Mouse (Mus musculus) ES-CJ7 (cell line): ENCODE measurements around the gene St6galnac4.

Experiments used
- DNase-seq: peaks from one replicate; pipeline ENCODE4 v3.0.0; 2011; ENCODE audit warnings: low read depth, low spot score

Gene St6galnac4

GRCm38 (mm10) chr2:32570698-32571494, 16.0 kb upstream of the St6galnac4 start, which contains the start of gene Dpm2:
Gene Dpm2 (plus strand): TSS chr2:32570858.
- DNase-seq: peak; percentile 95

GRCm38 (mm10) chr2:32572196-32572595, 14.7 kb upstream of the St6galnac4 start:
- no peak for DNase-seq

GRCm38 (mm10) chr2:32574497-32574896, 12.4 kb upstream of the St6galnac4 start, which contains the start of gene Pip5kl1:
Gene Pip5kl1 (plus strand): TSS chr2:32574797.
- no peak for DNase-seq

DNA sequence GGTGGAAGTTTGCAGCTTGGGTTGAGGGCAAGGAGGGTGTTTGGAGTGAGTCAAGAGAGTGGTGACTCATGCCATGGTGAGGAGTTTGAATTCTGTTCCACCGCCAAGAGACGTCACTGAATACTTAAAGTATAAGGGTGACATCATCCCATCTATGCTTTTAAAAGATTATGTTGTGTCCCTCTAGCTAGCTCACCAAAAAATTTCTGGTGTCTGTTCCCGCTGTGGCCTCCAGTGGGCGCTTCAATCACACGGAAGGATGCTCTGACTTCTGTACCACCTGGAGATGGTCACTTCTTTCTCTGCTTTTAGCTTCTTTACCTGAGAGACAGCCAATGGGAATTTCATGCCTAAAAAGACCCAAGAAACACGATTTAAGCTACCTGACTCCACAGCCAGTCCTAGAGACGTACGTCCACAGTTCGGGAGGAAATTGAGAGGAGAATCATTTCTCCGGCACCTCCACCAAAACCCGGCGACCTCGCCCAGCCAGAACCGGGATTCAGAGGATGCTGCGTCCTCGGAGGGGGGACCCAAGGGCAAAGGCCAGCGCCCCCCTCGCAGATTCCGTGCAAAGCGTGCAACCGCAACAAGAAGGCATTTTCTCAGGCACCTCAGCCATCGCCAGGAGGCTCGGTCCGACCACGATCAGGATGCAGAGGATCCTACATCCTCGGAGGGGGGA, 11.9 kb upstream of the St6galnac4 start:
- peak; percentile 64 for DNase-seq

GRCm38 (mm10) chr2:32575586-32576160, 11.2 kb upstream of the St6galnac4 start, which contains the start of gene 9430097D07Rik:
Gene 9430097D07Rik (minus strand): TSS chr2:32575684.
- peak; percentile 79 for DNase-seq

DNA sequence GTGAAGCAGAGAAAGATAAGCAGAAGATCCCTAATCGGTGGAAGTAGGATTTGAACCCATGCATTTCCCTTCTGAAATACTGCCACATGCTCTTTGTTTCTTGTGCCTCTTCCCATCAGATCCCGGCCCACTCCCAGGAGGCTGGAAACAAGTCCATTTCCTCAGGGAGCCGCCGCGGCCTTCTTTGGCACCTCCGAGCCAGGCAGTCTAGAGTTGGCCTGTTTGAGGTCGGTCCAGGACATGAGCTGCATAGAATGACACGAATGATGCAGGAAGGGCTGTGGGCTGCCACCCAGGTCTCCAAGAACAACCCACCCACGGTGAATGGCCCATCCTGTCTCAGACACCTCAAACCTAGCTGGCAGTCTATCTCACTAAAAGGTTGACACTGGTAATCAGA, 10.4 kb upstream of the St6galnac4 start:
- DNase-seq: no peak

- DNase-seq: no peak
Measured at GRCm38 (mm10) chr2:32578146-32579046, 8.5 kb upstream of the St6galnac4 start.

- peak; percentile 53 for DNase-seq
Measured at GRCm38 (mm10) chr2:32581450-32582095, 5.3 kb upstream of the St6galnac4 start.

DNA sequence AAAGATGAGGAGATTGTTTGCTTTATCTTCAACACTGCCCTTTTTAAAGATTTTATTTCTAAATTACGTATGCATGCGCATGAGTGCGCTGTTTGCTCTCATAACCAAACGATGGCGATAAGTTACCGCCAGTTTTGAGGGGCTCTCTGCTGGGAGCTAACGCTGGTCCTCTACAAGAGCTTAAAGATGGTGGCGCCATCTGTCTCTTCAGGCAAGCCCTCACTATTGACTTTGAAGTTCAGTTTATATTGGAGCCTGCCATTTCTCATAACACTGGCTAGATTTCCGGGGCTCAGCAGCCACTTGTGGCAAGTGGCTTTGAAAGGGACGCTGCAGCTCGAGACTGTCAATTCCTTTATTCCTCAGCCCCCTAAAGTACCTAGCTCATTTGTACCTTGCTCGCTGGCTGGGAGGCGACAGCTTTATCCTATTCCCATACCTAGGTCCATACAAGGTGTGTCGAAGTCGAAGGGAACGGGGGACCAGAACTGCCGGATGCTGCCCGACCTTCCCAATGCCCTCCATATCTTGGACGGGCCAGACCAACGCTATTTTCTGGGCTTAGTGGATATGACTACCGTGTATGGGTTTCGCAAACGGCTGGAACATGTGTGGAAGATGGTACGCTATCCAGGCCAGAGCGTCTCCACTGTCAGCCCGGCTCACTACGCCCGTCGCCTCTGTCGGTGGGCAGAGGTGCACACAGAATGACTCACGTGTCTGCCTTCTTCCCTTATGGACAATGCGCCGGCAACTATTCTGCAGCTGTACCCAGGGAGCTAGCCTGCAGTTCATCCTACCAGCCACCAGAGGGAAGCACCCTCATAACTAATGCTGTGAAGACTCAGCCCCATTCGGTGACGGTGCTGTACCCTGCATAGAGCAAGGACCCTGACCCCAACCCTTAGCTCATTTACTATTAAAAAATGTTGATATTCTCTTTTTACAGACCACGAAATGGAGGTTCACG, 3.8 kb upstream of the St6galnac4 start:
- DNase-seq: peak; percentile 91

GRCm38 (mm10) chr2:32585149-32585714, 1.7 kb upstream of the St6galnac4 start:
- no peak for DNase-seq

DNA sequence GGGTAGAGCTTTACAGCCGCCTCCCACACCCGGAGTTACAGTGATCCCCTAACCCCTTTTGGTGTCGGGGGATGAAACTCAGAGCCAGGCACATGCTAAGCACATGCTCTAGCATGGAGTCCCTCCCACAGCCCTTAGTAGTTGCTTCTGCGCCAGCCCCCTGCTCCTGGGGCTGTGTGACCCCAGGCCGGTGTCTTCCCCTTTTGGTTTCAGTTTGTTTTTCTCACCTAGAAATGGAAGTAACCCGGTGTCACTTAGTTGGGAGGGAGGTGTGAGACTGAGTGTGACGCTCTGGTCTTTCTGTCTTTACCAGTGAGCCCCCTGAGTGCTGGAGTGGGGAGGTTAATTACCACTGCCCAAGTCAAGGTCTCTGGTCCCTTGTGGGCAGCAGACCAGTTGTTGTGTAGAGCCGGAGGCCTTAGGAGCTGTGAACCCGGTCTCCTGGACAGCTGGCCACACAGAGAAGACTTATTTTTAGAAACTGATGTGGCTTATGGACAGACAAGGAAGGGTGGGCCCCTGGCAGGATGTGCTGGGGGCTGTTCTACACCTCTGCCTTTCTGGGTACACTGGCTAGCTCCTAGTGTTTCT, 931 bp downstream of the St6galnac4 start:
- DNase-seq: no peak

DNA sequence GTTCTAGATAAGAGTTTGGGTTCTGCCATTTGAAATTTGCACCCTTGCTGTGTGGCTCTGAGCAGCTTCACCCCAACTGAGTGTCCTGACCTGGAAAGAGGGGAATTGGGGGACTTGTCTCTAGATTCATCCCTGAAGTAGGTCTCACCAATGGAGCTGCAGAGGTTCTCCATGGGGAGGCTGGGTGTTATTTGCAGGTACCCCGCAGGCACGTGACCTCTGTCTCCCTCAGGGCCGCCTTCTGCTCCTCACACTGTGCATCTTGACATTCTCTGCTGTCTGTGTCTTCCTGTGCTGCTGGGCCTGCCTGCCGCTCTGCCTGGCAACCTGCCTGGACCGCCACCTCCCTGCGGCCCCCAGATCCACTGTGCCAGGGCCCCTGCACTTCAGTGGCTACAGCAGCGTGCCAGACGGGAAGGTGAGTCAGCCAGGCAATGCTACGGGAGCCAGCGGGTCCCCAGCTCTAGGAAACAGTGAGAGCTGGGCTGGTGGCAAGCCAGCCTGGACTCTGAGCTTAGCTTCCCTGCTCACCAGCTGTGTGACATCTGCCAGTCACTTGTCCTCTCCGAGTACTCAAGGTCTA, 2.4 kb downstream of the St6galnac4 start:
- DNase-seq: no peak

DNA sequence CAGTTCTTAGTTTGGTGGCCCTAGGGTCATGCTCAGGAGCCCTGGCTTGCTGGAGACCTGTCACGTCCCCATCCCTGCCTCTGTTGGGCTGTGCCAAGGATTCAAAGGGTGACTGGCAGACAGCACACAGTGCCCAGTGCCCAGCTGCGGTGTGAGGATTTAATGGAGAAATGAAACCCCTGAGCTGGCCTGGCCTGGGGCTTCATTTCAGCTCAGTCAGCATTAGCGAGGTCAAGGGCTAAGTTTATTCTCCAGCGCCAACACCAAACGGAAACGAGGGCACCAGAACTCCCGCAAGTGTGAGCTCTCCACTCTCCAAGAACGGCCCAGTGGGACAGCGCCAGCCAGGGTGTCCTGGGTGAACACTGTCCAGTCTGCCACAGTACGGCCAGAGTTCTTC, 3.3 kb downstream of the St6galnac4 start:
- DNase-seq: no peak

DNA sequence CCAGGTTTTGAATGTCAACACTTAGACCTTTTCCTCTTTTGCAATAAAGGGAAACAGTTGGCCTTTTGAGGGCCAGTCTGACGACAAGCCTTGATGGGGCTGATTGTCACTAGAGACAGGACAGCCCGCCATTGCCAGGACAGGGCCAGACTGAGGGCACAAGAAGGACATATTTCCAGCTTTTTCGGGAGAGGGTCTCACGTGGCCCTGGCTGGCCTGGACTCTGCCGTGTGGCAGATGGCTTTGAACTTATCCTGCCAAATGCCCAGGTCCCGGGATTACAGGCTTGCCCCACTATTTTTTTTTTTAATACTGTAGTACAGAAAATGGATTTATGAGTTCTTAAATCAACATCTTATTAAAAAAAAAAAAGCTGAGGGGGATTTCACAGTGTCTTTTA, 4.4 kb downstream of the St6galnac4 start:
- DNase-seq: no peak

GRCm38 (mm10) chr2:32596725-32597124, 9.8 kb downstream of the St6galnac4 start:
- DNase-seq: no peak

DNA sequence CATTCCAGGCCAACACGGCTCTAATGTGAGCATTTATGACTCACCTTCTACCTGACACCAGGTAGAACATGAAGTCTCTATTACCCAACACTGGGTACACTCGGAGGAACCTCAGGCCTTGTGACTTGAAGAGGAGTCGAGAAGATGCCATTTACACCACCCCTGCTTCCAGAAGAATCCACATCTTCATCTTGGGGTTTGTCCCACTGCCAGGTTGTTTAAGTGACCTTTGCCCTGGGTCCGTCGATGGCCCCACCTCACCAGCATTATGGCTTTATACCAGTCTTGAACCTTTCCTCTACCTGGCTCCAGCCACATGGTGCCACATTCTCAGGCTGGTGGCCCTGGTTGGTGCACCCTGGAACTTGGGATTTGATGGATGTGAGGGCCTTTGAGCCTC, 10.4 kb downstream of the St6galnac4 start:
- no peak for DNase-seq

- no peak for DNase-seq
Measured at GRCm38 (mm10) chr2:32597699-32598098, 10.8 kb downstream of the St6galnac4 start.

DNA sequence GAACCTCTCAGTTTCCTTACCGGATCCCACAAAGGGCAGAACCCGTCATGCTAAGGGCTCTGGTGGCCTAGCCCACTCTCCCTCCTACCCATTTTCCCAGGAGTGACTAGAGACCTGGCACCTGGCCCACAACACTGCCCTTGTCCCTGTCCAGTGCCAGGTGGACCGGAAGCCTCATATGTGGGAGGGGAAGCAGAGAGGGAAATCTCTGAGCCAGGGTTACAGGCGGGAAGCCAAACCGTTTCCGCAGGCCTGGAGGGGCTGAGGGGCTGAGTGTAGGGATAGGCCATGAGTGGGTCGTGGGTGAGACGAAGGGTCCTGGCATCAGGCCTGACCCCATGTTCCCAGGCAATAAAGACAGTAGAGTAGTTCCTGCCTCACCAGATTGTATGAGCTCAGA, 11.6 kb downstream of the St6galnac4 start:
- DNase-seq: no peak

DNA sequence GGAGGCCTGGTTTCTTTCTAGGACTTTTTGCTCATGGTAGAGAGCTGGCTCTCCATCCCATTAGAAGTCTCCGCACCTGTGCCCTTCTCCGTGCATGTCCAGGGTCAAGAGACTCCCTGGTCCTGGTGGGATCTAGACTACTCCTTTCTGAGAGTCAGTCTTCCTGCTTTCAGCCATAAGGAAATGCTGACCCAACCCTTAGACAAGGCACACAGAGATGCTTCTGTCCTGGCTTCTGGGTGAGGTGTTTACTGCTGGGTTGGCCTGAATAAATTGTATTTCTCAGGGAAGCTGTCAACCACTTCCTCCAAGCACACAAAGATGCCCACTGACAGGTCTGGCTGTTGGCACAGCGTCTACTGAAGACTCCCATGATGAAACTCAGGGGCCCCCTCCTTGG, 12.5 kb downstream of the St6galnac4 start, which contains the start of gene St6galnac6:
TSS of gene St6galnac6 (plus strand) at position 301 of the 400 bp plus-strand sequence.
- DNase-seq: no peak
